Mouse (Mus musculus) liver, embryonic 14.5 days (tissue): ENCODE data around the gene Spsb2.

Source experiments
- CTCF ChIP-seq: IDR thresholded peaks from 2 replicates; pipeline ENCODE4 v1.5.1; 2016; ENCODE audit warnings: antibody characterized with exemption, low read depth, control low read depth
- EP300 ChIP-seq: IDR thresholded peaks from 2 replicates; pipeline ENCODE4 v1.6.1; 2016; ENCODE audit warnings: antibody characterized with exemption, low read depth

GRCm38 (mm10) chr6:124814448-124814847, 6.0 kb downstream of the Spsb2 start:
- TF ChIP-seq CTCF (no peak), EP300 (no peak)
